Mouse (Mus musculus) cortical plate, adult 2 months (tissue): ENCODE measurements at regions not wholly inside any gene's neighbourhood (a gene's known extent, or its start where the extent isn't known, plus 50 kb on each side); places are given as distances from the start of the nearest gene placed in this dataset.

Experiments used
- CTCF ChIP-seq: fragments of 200-500 bp; IDR thresholded peaks from 2 replicates; pipeline ENCODE4 v1.5.1; 2011; ENCODE audit warnings: mild to moderate bottlenecking, control low read depth, low read length; ENCODE audit not compliant: insufficient read depth; ENCODE audit errors: extremely low read depth
- POLR2A ChIP-seq: fragments of 200-500 bp; IDR thresholded peaks from 2 replicates; pipeline ENCODE4 v1.6.1; 2011; ENCODE audit warnings: mild to moderate bottlenecking, low read length, control low read depth; ENCODE audit not compliant: insufficient read depth; ENCODE audit errors: extremely low read depth

DNA sequence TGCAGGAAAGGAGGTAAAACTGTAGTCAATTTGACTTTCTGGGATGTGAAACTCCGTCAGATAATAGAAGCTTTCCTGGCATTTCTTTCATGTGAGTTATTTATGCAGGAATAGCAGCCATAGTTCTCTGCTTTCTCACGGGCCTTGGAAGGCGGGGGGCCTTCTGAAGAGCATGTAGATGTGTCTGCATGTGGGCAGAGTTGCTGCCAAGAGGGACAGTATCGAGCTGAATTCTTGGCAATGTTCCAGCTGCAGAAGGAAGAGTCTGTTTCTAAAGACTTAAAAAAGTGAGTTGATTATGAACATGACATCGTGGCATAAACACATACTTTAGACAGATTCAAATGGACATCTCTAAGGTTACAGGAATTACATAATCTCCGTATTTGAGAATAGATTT, 374.5 kb upstream of the Fam241a start:
- TF ChIP-seq CTCF (no peak), POLR2A (no peak)
